Mouse (Mus musculus) lung, postnatal 0 days (tissue): ENCODE measurements around the gene Alg12.

Experiments
- CTCF ChIP-seq: IDR thresholded peaks from 2 replicates; pipeline ENCODE4 v1.5.1; 2016; ENCODE audit warnings: antibody characterized with exemption, mild to moderate bottlenecking
- EP300 ChIP-seq: IDR thresholded peaks from 2 replicates; pipeline ENCODE4 v1.6.1; 2016; ENCODE audit warnings: antibody characterized with exemption, mild to moderate bottlenecking, control low read depth

DNA sequence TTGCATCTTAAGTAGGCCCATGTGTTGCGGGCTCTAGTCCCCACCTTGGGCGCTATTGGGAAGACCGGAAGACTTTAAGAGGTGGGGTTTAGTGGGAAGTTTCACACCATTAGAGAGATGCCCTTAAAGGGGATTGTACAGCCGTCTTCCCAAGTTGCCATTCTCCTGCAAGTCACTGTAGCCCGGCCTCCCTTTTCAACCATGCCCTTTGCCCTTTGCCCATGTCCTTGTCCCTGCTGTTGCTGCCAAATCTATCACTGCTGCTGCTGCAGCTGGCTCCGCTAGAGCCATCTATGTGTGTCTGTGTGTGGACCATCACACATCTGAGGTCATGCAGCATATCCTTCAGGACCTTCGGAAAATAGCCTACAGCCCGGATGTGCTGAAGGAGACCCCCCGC lies 13.4 kb upstream of the Alg12 start:
- TF ChIP-seq CTCF (no peak), EP300 (no peak)
